Mouse (Mus musculus) forebrain, embryonic 16.5 days (tissue): Measurements from ENCODE around the gene Mb21d2. TPM values are rescaled to one million over a fixed set of nuclear protein-coding genes. Genes with fewer than 3 reads are reported as not detected.

Experiments used
- ATAC-seq: fragments of 200-750 bp; cut with Nextera tagmentation; 2 replicates; pipeline ENCODE4 v1.8.0; 2017; ENCODE audit warnings: mild to moderate bottlenecking, moderate library complexity
- H3K27ac ChIP-seq: fragments of 300-500 bp; sonication (generic); 2 replicates; pipeline ENCODE4 v1.5.1; 2014; ENCODE audit warnings: low read length, control low read depth
- H3K27me3 ChIP-seq: fragments of 300-500 bp; sonication (generic); replicated peaks from 2 replicates; pipeline ENCODE4 v1.6.1; 2014; ENCODE audit warnings: low read length; ENCODE audit not compliant: control insufficient read depth, insufficient read depth
- H3K36me3 ChIP-seq: fragments of 300-500 bp; sonication (generic); 2 replicates; pipeline ENCODE4 v1.6.1; 2014; ENCODE audit not compliant: control insufficient read depth, insufficient read depth
- H3K4me1 ChIP-seq: fragments of 300-500 bp; sonication (generic); replicated peaks from 2 replicates; pipeline ENCODE4 v1.6.1; 2014; ENCODE audit warnings: low read length; ENCODE audit not compliant: control insufficient read depth, insufficient read depth
- H3K4me2 ChIP-seq: fragments of 300-500 bp; sonication (generic); 2 replicates; pipeline ENCODE4 v1.6.1; 2014; ENCODE audit warnings: mild to moderate bottlenecking, low read length, control low read depth
- H3K4me3 ChIP-seq: fragments of 300-500 bp; sonication (generic); replicated peaks from 2 replicates; pipeline ENCODE4 v1.5.1; 2014; ENCODE audit warnings: mild to moderate bottlenecking, low read length, control low read depth
- H3K9ac ChIP-seq: fragments of 300-500 bp; sonication (generic); replicated peaks from 2 replicates; pipeline ENCODE4 v1.6.1; 2014; ENCODE audit warnings: low read depth, low read length, control low read depth
- H3K9me3 ChIP-seq: fragments of 300-500 bp; sonication (generic); 2 replicates; pipeline ENCODE4 v1.6.1; 2016; ENCODE audit warnings: low read length; ENCODE audit not compliant: control insufficient read depth
- WGBS: fragments of 180-500 bp; shearing (Covaris S2); extraction: QIAGEN DNeasy Blood & Tissue Kit; methylation state at CpG from one replicate; pipeline ENCODE4 v1.1.7; 2014; 5-methylcytosine and 5-hydroxymethylcytosine counted together
- polyA plus RNA-seq: library from polyadenylated mRNA; unstranded; fragments of >200 nt; fragmentation: Nextera tagmentation; extraction: Ambion mirVana; gene quantifications from 2 replicates; pipeline ENCODE4 v1.2.1, GENCODE M21; 2015

Gene Mb21d2
- polyA plus RNA-seq, 1 experiment from 2014 or later, result 9.6 TPM

GRCm38 (mm10) chr16:28873404-28873895, 56.0 kb downstream of the Mb21d2 start:
- WGBS, result 15% methylated on average over 8 of the region's 8 CpGs
- ATAC-seq, result peak; percentile 22; the same call in 1 of the 2 replicates
- Histone ChIP-seq H3K4me3 (no peak overlapping the region), H3K9me3 (no peaks in the 10 kb centered on the region), H3K27me3 (no peaks in the 10 kb centered on the region; the same call in 1 of the 2 replicates), H3K4me2 (no peak overlapping the region), H3K9ac (no peak overlapping the region), H3K4me1 (peaks cover 29% of the 10 kb centered on the region), H3K27ac (no peak overlapping the region), H3K36me3 (no peaks in the 10 kb centered on the region)

- no peak overlapping the region for H3K9ac ChIP-seq
- no peak overlapping the region for H3K4me3 ChIP-seq
- H3K4me1 ChIP-seq, result peaks cover 16% of the 10 kb centered on the region
- H3K36me3 ChIP-seq, result no peaks in the 10 kb centered on the region
- H3K9me3 ChIP-seq, result no peaks in the 10 kb centered on the region
- no peak overlapping the region for H3K4me2 ChIP-seq
- no peaks in the 10 kb centered on the region; the same call in 1 of the 2 replicates for H3K27me3 ChIP-seq
- ATAC-seq, result no peak
- no peak overlapping the region for H3K27ac ChIP-seq
- 67% methylated on average over 9 of the region's 9 CpGs for WGBS
Measured at GRCm38 (mm10) chr16:28870860-28871259, 58.6 kb downstream of the Mb21d2 start.

GRCm38 (mm10) chr16:28870456-28870855, 59.0 kb downstream of the Mb21d2 start:
- no peaks in the 10 kb centered on the region for H3K36me3 ChIP-seq
- H3K27ac ChIP-seq, result no peak overlapping the region
- H3K9ac ChIP-seq, result no peak overlapping the region
- no peak overlapping the region for H3K4me3 ChIP-seq
- no peak overlapping the region for H3K4me2 ChIP-seq
- H3K27me3 ChIP-seq, result no peaks in the 10 kb centered on the region; the same call in 1 of the 2 replicates
- ATAC-seq, result no peak
- 81% methylated on average over 5 of the region's 5 CpGs for WGBS
- H3K4me1 ChIP-seq, result peaks cover 16% of the 10 kb centered on the region
- no peaks in the 10 kb centered on the region for H3K9me3 ChIP-seq

DNA sequence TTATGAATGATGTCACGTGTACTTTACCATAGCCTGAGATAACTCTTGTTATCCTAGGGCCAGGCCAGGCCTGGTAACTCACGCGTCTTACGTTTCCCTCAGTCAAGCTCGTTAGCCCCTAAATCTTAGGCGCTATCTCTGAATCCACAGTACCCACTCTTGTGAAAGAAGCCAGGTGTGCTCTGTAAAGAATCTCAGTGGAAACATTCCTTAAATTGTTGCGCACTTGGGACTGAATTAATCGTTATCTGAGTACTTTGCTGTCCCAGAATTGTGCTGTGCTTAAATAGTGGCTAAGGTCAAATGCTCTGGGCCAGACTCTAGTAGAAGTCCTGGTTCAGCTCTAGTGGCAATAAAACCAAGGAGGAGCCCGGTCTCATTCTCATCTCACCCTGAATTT, 60.6 kb downstream of the Mb21d2 start:
- Histone ChIP-seq H3K36me3 (no peaks in the 10 kb centered on the region), H3K9ac (no peak overlapping the region), H3K27me3 (no peaks in the 10 kb centered on the region; the same call in 1 of the 2 replicates), H3K9me3 (no peaks in the 10 kb centered on the region), H3K4me1 (peaks cover 16% of the 10 kb centered on the region), H3K4me3 (no peak overlapping the region), H3K4me2 (no peak overlapping the region), H3K27ac (no peak overlapping the region)
- 65% methylated on average over 9 of the region's 9 CpGs for WGBS
- no peak for ATAC-seq

GRCm38 (mm10) chr16:28866584-28867295, 62.7 kb downstream of the Mb21d2 start:
- H3K9me3 ChIP-seq, result no peaks in the 10 kb centered on the region
- no peak overlapping the region for H3K27ac ChIP-seq
- no peaks in the 10 kb centered on the region; the same call in none of the 2 replicates for H3K27me3 ChIP-seq
- H3K36me3 ChIP-seq, result no peaks in the 10 kb centered on the region
- WGBS, result 75% methylated on average over 8 of the region's 8 CpGs
- no peak overlapping the region for H3K4me2 ChIP-seq
- ATAC-seq, result no peak
- no peak overlapping the region for H3K9ac ChIP-seq
- no peak overlapping the region for H3K4me3 ChIP-seq
- peaks cover 6% of the 10 kb centered on the region for H3K4me1 ChIP-seq

GRCm38 (mm10) chr16:28863616-28864015, 65.9 kb downstream of the Mb21d2 start:
- H3K4me3 ChIP-seq, result no peak overlapping the region

DNA sequence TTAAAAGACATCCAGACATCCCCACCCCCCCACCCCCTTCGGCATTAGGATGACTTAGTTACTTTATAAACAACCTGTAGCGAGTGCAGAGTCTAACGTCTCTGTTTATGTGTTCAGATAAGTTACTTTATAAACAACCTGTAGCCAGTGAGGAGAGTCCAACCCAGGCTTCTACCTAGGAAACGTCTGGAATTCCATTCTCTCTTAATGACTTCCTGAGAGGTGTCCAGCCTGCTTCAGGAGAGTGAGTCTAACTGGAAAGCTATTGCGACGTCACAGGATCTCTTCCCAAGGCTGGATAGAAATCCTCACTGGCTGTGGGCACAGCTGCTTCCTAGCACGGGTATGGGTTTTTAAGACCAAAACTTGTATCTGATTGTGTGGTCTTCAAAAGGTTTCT, 67.4 kb downstream of the Mb21d2 start:
- no peak for ATAC-seq
- H3K27me3 ChIP-seq, result no peaks in the 10 kb centered on the region; the same call in 1 of the 2 replicates
- no peaks in the 10 kb centered on the region for H3K9me3 ChIP-seq
- H3K4me1 ChIP-seq, result peaks cover 15% of the 10 kb centered on the region
- no peak overlapping the region for H3K4me3 ChIP-seq
- no peak overlapping the region for H3K4me2 ChIP-seq
- no peak overlapping the region for H3K27ac ChIP-seq
- no peak overlapping the region for H3K9ac ChIP-seq
- 76% methylated on average over 7 of the region's 7 CpGs for WGBS
- H3K36me3 ChIP-seq, result no peaks in the 10 kb centered on the region

More at GRCm38 (mm10) chr16:28863616-28864015, 65.9 kb downstream of the Mb21d2 start:
- no peaks in the 10 kb centered on the region; the same call in 1 of the 2 replicates for H3K27me3 ChIP-seq
- no peak overlapping the region for H3K27ac ChIP-seq
- no peak for ATAC-seq
- no peak overlapping the region for H3K4me2 ChIP-seq
- H3K36me3 ChIP-seq, result no peaks in the 10 kb centered on the region
- H3K4me1 ChIP-seq, result peaks cover 11% of the 10 kb centered on the region
- 88% methylated on average over 6 of the region's 6 CpGs for WGBS
- no peak overlapping the region for H3K9ac ChIP-seq
- no peaks in the 10 kb centered on the region for H3K9me3 ChIP-seq

DNA sequence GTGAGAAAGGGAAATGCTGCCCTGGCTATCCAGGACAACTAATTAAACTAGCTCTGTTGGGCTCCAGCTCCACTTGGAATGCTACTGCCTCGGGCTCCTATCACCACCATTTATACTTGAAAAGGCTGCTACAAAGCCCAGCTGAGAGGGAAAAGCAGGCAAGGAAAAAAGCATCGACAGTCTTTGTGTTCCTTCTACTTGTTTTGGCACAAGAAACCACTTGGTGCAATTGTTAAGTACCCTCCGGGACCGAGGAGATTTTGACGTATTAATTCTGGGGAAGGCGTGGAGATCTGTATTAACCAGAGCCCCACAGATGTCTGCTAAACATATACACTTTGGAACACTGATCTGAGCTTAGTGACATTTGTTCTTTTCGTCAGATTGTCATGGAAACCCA, 69.8 kb downstream of the Mb21d2 start:
- Histone ChIP-seq H3K4me2 (no peak overlapping the region), H3K4me1 (peaks cover 15% of the 10 kb centered on the region), H3K27ac (no peak overlapping the region), H3K9me3 (no peaks in the 10 kb centered on the region), H3K9ac (no peak overlapping the region), H3K27me3 (no peaks in the 10 kb centered on the region; the same call in 1 of the 2 replicates), H3K4me3 (no peak overlapping the region), H3K36me3 (no peaks in the 10 kb centered on the region)
- 2% methylated on average over 7 of the region's 7 CpGs for WGBS
- peak; percentile 75 for ATAC-seq

DNA sequence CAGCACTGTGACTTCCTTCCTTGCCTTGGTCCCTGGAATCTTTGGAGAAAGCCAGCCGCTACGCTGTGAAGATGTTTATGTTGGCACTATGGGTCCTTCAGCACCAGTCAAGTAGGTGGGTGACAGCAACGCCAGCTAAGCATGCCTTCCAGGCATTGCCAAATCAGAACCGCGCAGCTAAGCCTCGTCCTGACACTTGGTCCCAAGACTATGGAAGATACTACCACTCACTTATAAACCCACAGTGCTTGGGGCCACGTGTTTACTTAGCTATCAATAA, 70.5 kb downstream of the Mb21d2 start:
- H3K9me3 ChIP-seq, result no peaks in the 10 kb centered on the region
- H3K4me1 ChIP-seq, result peaks cover 15% of the 10 kb centered on the region
- peak; percentile 36; the same call in 1 of the 2 replicates for ATAC-seq
- H3K4me3 ChIP-seq, result no peak overlapping the region
- no peak overlapping the region for H3K27ac ChIP-seq
- H3K4me2 ChIP-seq, result no peak overlapping the region; the same call in 1 of the 2 replicates
- H3K9ac ChIP-seq, result no peak overlapping the region
- WGBS, result 62% methylated on average over 7 of the region's 7 CpGs
- no peaks in the 10 kb centered on the region for H3K36me3 ChIP-seq
- no peaks in the 10 kb centered on the region; the same call in 1 of the 2 replicates for H3K27me3 ChIP-seq
